Mouse (Mus musculus): ENCODE results near the gene Apln. TPM values are rescaled to one million over a fixed set of nuclear protein-coding genes. Genes with fewer than 3 reads are reported as not detected.

Apln gene
- polyA plus RNA-seq, 1 experiment from 2014 or later: 3.5 TPM

GRCm38 (mm10) chrX:48022811-48023210 is 11.8 kb downstream of the Apln start:
- no peak for TF ChIP-seq CTCF (IDR thresholded peaks at IDR 0.05; ENCODE audit: low read depth)
- ATAC-seq: no peak
- 67% methylated on average over 1 of the region's 1 CpGs for WGBS

DNA sequence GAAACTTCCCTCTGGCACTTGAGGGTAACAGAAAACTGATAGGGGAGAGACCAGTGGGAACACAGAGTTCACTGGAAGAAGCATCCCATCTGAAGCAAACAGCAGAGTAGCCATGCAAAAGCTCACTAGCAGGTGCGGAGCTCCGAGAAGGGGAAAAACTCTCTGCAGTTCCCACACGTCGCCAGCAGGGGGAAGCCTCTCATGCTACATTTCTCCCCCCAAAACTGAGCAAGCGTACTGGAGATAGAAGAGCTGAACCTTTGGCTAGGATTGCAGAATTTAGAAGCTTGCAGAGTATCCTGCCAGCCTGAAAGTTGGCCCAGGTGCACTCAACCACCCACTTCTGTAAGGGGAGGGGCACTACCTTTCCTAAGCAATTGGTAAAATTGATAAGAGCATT is 14.7 kb downstream of the Apln start:
- 25% methylated on average over 5 of the region's 5 CpGs for WGBS
- no peaks in the 10 kb centered on the region for H3K4me1 ChIP-seq (replicated peaks; ENCODE audit: control insufficient read depth, insufficient read depth, low read length)
- H3K27ac ChIP-seq (ENCODE audit: low read depth, low read length): no peak overlapping the region
- no peak overlapping the region for H3K4me3 ChIP-seq (ENCODE audit: low read depth, low read length)
- H3K4me2 ChIP-seq (replicated peaks; ENCODE audit: low read depth): no peak overlapping the region
- H3K27me3 ChIP-seq (replicated peaks; ENCODE audit: control insufficient read depth, insufficient read depth, low read length): no peaks in the 10 kb centered on the region
- no peak for ATAC-seq
- TF ChIP-seq CTCF (IDR thresholded peaks at IDR 0.05; ENCODE audit: low read depth): peak; percentile 83
- no peak overlapping the region for H3K9ac ChIP-seq (ENCODE audit: low read depth, low read length)
- no peaks in the 10 kb centered on the region for H3K9me3 ChIP-seq (ENCODE audit: control insufficient read depth)
- H3K36me3 ChIP-seq (ENCODE audit: control insufficient read depth, insufficient read depth): no peaks in the 10 kb centered on the region

More at GRCm38 (mm10) chrX:48022811-48023210, 11.8 kb downstream of the Apln start:
- Histone ChIP-seq H3K4me3 (ENCODE audit: low read depth, low read length) (no peak overlapping the region), H3K9ac (ENCODE audit: low read depth, low read length) (no peak overlapping the region), H3K4me1 (replicated peaks; ENCODE audit: control insufficient read depth, insufficient read depth, low read length) (no peaks in the 10 kb centered on the region), H3K27me3 (replicated peaks; ENCODE audit: control insufficient read depth, insufficient read depth, low read length) (no peaks in the 10 kb centered on the region), H3K27ac (ENCODE audit: low read depth, low read length) (no peak overlapping the region), H3K36me3 (ENCODE audit: control insufficient read depth, insufficient read depth) (no peaks in the 10 kb centered on the region), H3K9me3 (ENCODE audit: control insufficient read depth) (no peaks in the 10 kb centered on the region), H3K4me2 (replicated peaks; ENCODE audit: low read depth) (no peak overlapping the region)

GRCm38 (mm10) chrX:48019359-48019758 is 15.3 kb downstream of the Apln start:
- Histone ChIP-seq H3K36me3 (ENCODE audit: control insufficient read depth, insufficient read depth) (no peaks in the 10 kb centered on the region), H3K27me3 (replicated peaks; ENCODE audit: control insufficient read depth, insufficient read depth, low read length) (no peaks in the 10 kb centered on the region), H3K9ac (ENCODE audit: low read depth, low read length) (no peak overlapping the region), H3K4me1 (replicated peaks; ENCODE audit: control insufficient read depth, insufficient read depth, low read length) (no peaks in the 10 kb centered on the region), H3K27ac (ENCODE audit: low read depth, low read length) (no peak overlapping the region), H3K4me2 (replicated peaks; ENCODE audit: low read depth) (no peak overlapping the region), H3K4me3 (ENCODE audit: low read depth, low read length) (no peak overlapping the region), H3K9me3 (ENCODE audit: control insufficient read depth) (no peaks in the 10 kb centered on the region)
- no peak for TF ChIP-seq CTCF (IDR thresholded peaks at IDR 0.05; ENCODE audit: low read depth)
- 38% methylated on average over 15 of the region's 15 CpGs for WGBS
- no peak for ATAC-seq

- H3K27me3 ChIP-seq (replicated peaks; ENCODE audit: control insufficient read depth, insufficient read depth, low read length): no peaks in the 10 kb centered on the region
- H3K4me2 ChIP-seq (replicated peaks; ENCODE audit: low read depth): no peak overlapping the region
- WGBS: 58% methylated on average over 7 of the region's 7 CpGs
- ATAC-seq: no peak
- TF ChIP-seq CTCF (IDR thresholded peaks at IDR 0.05; ENCODE audit: low read depth): no peak
- no peaks in the 10 kb centered on the region for H3K36me3 ChIP-seq (ENCODE audit: control insufficient read depth, insufficient read depth)
- no peaks in the 10 kb centered on the region for H3K4me1 ChIP-seq (replicated peaks; ENCODE audit: control insufficient read depth, insufficient read depth, low read length)
- no peak overlapping the region for H3K4me3 ChIP-seq (ENCODE audit: low read depth, low read length)
- no peaks in the 10 kb centered on the region for H3K9me3 ChIP-seq (ENCODE audit: control insufficient read depth)
- no peak overlapping the region for H3K9ac ChIP-seq (ENCODE audit: low read depth, low read length)
- H3K27ac ChIP-seq (ENCODE audit: low read depth, low read length): no peak overlapping the region
These were observed 17.6 kb downstream of the Apln start for GRCm38 (mm10) chrX:48016906-48017601.

DNA sequence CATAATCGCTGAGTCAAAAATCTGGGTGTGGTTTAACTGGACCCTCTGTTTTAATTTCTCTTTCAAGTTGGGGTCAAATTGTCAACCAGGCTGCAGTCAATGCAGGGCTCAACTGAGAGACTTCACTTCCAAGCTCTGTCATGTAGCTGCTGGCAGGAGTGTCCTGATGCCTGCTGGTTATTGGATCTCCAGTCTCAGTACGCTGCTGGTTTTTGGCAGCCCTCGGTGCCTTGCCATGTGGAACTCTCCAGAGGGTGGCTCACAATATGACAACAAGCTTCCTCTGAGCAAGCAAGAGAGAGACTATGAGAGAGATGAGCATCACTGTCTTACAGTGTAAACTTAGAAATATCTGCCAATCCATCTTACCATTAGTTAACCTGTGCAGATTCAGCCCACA is 23.0 kb downstream of the Apln start:
- H3K36me3 ChIP-seq (ENCODE audit: control insufficient read depth, insufficient read depth): no peaks in the 10 kb centered on the region
- 96% methylated on average over 3 of the region's 3 CpGs for WGBS
- H3K9me3 ChIP-seq (ENCODE audit: control insufficient read depth): no peaks in the 10 kb centered on the region
- H3K4me2 ChIP-seq (replicated peaks; ENCODE audit: low read depth): no peak overlapping the region
- no peak overlapping the region for H3K9ac ChIP-seq (ENCODE audit: low read depth, low read length)
- no peak for TF ChIP-seq CTCF (IDR thresholded peaks at IDR 0.05; ENCODE audit: low read depth)
- H3K27me3 ChIP-seq (replicated peaks; ENCODE audit: control insufficient read depth, insufficient read depth, low read length): no peaks in the 10 kb centered on the region
- no peak for ATAC-seq
- no peak overlapping the region for H3K4me3 ChIP-seq (ENCODE audit: low read depth, low read length)
- H3K27ac ChIP-seq (ENCODE audit: low read depth, low read length): no peak overlapping the region
- no peaks in the 10 kb centered on the region for H3K4me1 ChIP-seq (replicated peaks; ENCODE audit: control insufficient read depth, insufficient read depth, low read length)

DNA sequence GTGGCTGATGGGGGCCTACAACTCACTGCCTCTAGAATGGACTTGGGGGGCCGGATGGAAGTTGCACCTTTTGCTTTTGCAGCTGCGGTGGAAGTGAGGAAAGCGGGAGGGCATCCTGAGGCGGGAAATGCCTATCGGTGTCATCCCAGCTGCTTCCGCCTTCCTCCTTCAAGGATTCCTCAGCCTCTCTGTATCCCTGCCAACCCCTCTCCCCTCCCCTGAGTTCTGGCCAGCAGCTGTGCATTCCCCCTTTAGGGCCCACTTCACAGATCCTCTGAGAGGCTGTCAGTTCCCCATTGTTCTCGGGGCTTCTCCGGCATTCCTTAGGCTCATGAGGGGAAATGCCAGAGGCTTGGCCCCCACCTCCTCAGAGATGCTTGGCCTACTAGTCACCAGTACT is 28.6 kb downstream of the Apln start:
- Histone ChIP-seq H3K4me2 (replicated peaks; ENCODE audit: low read depth) (no peak overlapping the region), H3K27me3 (replicated peaks; ENCODE audit: control insufficient read depth, insufficient read depth, low read length) (no peaks in the 10 kb centered on the region), H3K4me1 (replicated peaks; ENCODE audit: control insufficient read depth, insufficient read depth, low read length) (no peaks in the 10 kb centered on the region), H3K9me3 (ENCODE audit: control insufficient read depth) (no peaks in the 10 kb centered on the region), H3K36me3 (ENCODE audit: control insufficient read depth, insufficient read depth) (no peaks in the 10 kb centered on the region), H3K4me3 (ENCODE audit: low read depth, low read length) (no peak overlapping the region), H3K9ac (ENCODE audit: low read depth, low read length) (no peak overlapping the region), H3K27ac (ENCODE audit: low read depth, low read length) (no peak overlapping the region)
- 67% methylated on average over 7 of the region's 8 CpGs for WGBS
- no peak for ATAC-seq
- TF ChIP-seq CTCF (IDR thresholded peaks at IDR 0.05; ENCODE audit: low read depth): no peak
